Mouse (Mus musculus): ENCODE data around the gene Rdh5. TPM values are rescaled to one million over a fixed set of nuclear protein-coding genes. Genes with fewer than 3 reads are reported as not detected.

Rdh5 gene
- total RNA-seq, 2 experiments from 2014 or later: 11.7 to 12.1 TPM

DNA sequence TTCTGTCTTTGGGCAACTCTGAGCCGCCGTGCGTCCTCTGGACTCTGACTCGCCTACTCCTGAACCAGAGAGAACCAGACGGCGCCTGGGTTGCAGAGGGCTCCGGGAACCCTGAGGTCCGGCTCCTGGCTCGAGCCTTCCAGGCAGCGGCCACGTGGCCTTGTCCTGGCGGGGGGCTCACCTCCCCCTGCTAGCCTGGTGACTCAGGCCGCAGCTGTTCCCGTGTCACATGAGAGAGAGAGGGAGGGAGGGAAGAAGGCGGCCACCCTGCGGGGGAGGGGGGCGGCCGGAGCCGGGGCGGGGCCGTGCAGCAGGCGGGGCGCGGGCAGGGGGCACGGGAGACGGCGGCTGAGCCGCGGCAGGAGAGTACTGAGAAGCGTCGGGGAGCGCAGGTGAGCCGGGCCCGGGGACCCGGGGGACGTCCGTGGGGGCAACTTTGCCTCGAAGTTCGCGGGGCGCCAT lies 13.1 kb downstream of the Rdh5 start:
- DNase-seq (ENCODE audit: low spot score in 2 of 2): peak; percentile 89 to 91

DNA sequence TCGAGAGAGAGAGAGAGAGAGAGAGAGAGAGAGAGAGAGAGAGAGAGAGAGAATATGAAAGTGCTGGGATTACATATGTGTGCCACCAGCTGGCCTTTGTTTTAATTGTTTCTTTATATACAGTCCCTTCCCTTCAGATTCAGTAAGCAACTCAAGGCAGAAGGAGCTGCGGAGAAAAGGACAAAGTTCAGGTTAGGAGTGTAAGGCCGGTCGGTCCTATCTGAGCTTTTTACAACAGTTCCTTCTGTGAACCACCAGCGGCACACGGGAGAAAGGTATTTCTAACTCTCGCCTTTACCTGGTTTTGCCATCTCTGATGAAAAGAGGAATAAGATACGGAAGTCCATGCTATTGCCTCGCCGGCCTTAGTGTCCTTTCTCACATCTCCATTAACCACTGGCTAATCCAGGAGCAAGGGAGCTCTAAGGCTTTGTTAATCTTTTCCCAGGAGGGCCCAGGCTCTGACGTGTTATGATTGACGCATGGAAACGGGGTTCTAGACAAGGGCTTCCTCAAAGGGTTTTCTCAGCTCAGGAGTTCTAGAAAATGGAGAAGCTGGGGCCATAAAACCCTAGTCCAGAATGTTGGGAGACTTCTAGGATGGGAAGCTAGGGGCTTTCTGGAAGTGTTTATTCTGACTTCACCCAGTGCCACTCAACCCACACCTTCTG lies 13.8 kb downstream of the Rdh5 start:
- DNase-seq (ENCODE audit: low spot score in 2 of 2): no peak

DNA sequence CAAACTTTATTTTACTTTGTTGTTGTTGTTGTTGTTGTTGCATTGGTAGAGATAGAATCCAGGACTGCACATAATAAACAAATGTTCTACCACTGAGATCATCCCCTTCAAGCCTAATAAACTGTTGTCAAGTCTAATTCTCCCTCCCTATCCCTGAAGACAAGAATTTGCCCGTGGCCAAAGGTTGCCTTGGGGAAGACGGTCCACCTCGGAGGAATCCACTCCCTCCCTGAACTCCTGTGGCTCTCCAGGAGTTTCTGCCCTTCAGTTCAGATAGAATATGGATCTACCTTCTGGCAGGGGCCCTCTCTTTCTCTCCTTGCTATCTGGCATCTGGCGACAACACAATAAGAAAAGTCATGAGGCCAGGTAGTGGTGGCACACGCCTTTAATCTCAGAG lies 17.9 kb downstream of the Rdh5 start:
- no peak for DNase-seq (ENCODE audit: low spot score in 2 of 2)

DNA sequence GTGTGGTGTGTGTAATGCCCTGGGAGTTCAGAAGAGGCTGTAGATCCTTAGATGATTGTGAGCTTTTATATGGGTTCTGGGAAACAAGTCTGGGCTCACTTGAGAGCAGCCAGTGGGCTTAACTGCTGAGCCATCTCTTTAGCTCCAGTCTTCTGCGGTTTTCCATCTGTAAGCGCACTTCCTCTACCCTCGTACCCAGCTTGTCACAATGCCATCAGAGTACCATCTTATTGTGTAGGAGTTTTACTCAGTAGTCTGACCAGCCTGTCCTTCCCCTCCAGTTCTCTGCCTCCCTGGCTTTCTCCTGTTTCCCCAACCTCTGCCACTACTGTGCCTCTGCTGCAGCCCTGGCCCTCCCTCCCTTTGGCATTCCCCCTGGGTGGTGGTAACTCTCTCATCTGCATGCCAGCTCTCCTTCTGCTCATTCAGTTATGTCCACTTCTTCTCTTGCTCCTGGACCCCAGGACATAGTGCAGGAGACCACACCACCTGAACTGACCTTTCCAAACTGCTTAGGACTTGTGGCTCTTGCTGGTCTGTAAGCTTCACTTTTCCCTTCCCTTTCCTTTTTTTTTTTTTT lies 20.2 kb downstream of the Rdh5 start:
- DNase-seq (ENCODE audit: low spot score in 2 of 2): no peak

DNA sequence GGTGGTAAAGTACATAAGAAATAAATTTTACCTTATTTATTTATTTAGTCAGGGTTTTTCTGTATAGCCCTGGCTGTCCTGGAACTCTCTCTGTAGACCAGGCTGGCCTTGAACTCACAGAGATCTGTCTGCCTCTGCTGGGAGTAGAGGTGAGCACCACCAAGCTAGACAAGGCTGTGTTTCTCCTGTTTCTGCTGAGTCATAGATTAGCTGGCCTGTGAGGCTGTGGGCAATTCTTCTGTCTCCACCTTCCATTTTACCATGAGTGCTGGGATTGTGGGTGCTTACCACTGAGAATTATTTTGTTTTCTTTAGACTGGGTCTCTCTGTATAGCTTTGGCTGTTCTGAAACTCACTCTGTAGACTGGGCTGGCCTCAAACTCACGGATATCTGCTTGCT lies 21.3 kb downstream of the Rdh5 start:
- no peak for DNase-seq (ENCODE audit: low spot score in 2 of 2)

DNA sequence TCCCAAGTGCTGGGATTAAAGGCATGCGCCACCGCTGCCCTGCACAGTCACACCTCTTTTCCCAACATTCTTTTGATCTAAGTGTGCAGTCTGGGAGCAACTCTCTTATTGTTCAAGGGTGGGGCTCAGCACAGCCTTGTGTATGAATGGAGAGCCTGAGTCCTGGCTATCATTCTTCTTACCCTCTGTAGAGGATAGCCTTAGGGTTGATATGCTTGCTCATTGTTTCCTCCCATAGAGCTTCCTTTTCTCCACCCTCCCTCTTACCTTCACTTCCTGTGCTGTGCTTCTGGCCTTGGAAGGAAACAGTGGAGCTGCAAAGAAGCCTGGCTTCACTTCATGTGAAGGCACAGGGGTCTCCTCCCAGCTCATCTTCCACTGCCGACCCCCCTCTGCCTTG lies 22.0 kb downstream of the Rdh5 start, which contains the start of gene Cd63:
Gene Cd63 (plus strand): TSS at position 292 of the 400 bp plus-strand sequence.
- no peak for DNase-seq (ENCODE audit: low spot score in 2 of 2)

DNA sequence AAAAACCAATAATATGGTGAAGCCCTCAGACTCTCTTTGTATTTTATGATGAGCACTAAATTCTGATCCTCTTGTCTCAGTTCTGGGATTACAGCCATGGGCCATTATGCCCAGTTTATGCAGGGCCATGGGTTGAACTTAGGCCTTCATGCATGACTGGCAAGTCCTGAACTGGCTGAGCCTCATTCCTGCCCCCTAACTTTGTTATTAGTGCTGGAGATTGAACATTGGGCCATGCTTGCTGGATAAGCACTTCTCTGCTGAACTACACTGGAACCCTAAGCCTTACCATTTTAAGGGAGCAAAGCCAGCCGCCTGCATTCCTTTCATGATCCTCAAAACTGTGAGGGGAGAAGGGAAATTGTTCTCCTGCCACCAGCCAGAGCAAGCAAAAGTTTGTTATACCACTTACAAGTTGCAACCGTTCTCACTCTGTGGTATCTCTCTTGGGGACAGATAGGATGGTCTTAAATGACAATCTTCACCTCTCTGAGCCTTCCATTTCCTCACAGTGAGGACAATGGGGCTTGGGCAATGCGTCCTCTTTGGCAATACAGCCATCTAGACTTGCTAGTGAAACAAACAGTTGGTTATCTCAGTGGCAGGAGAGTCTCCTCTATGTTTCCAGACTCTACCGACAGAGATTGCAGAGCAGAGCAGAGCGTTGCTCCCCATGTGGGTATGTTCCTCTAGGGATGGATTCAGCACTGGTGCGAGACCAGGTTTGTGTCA lies 22.8 kb downstream of the Rdh5 start:
- DNase-seq (ENCODE audit: low spot score in 2 of 2): no peak

DNA sequence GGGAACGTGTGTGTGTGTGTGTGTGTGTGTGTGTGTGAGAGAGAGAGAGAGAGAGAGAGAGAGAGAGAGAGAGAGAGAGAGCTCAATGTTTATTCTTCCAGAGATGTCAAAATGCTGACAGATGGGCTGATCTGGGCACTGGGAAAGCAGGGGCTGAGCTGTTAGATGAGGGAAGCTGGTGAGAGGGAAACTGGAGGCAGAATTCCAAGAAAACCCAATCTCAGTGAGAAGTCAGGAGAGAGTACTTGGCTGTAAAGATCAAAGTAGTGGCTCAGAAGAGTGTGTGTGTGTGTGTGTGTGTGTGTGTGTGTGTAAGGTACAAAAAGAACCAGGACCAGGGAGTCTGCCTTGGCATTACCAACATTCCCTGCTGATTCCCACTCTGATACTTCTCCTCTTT lies 25.2 kb downstream of the Rdh5 start:
- DNase-seq (ENCODE audit: low spot score in 2 of 2): no peak

DNA sequence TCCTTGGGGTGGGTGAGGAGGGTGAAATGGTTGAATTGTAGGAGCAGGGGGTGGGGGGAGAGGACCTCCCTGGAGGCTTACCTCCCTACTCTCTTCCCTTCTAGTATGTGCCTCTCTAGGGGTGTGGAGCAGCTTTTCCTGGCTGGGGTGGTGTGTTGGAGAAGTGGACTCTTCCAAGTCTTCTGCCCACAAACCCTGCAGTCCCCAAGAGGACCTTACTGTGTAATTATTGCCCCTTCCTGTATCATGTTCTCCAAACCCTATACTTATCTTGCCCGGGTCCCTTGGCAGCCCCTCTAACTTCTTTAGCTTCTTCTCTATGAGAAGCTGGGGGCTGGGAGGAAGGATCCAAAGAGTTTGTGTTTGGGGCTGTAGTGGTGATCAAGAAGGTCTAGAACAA lies 25.9 kb downstream of the Rdh5 start:
- no peak for DNase-seq (ENCODE audit: low spot score in 2 of 2)

DNA sequence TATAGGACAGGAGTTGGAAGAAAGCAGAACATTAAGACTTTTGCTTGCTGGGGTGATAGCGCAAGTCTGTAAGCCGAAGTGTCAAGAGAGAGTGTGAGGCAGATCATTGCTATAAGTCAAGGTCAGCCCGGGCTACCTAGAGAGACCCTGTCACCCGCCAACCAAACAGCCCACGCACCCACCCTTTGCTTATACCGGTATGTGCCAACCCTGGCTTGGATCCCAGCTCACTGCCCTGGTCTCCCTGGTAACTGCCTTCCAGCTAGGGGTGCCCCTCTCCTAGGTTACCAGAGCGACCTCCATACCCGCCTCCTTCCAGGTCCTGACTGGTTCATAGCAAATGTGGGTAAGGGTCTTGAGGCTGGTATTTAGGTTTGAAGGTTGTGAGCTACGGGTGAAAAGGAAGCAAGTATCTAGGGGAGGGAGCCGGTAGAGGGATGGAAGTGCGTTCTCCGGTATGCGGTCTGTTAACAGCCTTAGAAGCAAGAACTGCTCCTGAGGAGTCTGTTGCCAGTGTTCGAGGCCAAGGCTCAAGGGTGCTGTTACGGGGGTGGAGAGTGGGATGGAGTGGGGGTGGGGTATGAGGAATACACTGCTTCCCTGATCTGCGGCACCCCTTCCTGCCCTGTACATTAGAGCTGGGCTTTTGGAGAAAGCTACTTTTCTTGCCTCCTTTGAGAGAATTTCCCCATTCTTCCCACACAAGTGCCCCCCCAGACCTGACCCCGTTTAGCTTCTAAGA lies 26.6 kb downstream of the Rdh5 start:
- DNase-seq (ENCODE audit: low spot score in 2 of 2): peak in 1 of 2 experiments; percentile 22

DNA sequence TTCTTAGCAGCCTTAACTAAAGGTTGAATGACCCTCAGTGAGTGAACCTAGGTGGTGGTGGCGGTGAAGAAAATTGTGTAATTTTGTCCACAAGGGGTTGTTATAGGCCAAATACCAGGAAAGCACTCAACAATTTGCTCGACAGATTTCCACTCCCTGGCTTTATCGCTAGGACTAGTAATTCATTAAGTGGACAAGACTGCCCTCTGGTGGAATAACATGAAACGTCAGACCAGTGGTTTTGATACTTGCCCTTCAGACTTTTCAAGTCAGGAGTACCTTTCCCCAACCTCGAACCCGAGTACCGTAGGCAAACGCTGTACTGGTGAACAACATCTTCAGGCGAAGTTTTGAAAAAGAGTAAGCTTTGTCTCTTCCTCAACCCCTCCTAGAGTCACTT lies 27.3 kb downstream of the Rdh5 start:
- DNase-seq (ENCODE audit: low spot score in 2 of 2): peak in 1 of 2 experiments; percentile 69

DNA sequence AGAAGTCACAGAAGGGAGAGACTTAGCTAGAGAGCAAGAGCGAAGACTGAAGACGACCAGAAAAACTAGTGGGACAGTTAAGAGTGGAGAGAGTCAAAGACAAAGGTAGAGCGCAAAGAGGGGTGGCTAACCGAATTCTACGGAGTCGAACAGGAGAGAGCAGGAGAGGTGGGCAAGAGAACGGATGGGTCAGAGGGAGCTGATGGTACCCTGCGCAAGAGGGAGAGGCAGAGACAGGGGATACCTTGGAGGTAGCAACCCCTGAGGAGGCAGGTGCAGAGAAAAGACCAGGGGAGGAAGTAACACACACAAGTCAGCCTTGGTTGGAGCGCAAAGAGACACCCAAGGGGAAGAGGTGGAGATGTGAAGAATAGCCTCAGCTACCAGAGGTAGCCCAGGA lies 30.4 kb downstream of the Rdh5 start:
- DNase-seq (ENCODE audit: low spot score in 2 of 2): no peak

DNA sequence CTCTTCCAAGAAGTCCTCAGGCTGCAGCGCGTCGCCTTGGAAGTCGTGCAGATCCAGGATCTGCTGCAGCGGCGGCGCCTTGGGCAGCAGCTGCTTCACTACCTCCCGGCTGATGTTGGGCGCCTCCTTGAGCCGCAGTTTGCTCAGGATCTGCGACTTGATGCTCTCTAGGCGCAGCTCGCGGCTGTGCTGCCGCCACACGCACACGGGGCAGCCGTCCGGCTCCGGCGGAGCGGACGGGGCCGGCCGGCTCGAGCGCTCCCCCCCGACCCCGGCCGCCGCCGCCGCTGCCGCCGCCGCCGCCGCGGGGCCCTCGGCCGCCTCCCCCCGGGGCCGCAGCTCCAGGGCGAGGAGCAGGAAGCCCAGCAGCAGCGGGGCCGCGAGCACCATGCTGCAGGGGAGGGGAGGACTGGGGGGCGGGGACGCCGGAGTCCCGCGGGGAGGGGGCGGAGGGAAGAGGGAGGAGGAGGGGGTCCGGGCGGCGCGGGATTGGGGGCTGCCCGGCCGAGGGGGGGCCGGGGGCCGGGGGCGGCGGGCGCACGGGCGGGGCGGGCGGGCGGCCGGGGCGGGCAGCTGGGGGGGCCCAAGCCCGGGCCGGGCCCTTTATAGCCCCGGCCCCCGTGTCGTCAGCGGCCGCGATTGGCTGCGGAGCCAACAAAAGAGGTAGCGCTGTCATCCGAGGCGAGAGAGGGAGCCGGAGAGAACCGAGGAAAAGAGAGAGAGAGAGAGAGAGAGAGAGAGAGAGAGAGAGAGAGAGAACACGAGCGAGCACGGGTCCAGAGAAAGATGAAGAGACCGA lies 31.2 kb downstream of the Rdh5 start, which contains the start of gene Gdf11:
Gene Gdf11 (minus strand): TSS at position 423 of the 799 bp plus-strand sequence.
- peak in 1 of 2 experiments; percentile 67 for DNase-seq (ENCODE audit: low spot score in 2 of 2)

DNA sequence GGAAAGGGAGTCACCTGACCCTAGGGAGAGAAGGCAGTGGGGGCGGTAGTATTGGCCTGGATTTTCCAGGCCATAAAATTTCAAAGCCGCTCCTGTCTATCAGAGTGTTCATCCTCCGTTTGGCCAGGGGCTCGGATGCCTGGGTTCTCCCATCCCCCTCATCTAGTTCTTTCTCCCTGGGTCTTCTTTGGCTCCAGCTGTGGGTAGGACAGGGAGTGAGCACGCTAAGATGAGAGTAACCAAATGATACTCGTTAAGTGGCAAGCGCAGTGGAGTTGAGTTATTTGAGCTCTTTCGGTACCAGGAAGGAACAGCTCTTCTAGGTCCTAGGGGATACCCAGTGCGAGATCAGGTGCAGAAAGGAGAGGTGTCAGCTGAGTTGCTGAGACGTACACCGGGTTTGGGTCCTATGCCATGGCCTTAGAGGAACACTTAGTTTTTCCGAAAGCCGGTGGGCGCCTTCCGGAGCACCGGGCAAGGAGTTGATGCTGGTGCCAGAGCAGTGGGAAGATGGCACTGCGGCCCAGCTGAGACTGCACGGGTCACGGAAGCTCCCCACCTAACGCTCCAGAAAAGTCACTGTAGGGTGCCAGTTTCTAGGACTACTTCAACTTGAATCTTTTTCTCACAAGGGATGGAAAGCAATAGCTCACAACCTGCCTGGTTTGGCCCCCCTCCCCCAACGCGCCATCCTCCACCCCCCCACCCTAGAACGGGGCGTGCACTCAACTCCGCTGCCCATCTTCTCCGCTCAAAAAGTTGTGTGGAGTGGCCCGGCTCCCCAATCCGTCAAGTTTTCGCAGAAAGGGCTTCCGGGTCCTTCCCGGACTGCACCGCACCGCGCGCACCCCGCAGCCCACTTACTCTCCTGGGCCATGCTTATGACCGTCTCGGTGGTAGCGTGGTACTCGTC lies 32.0 kb downstream of the Rdh5 start:
- DNase-seq (ENCODE audit: low spot score in 2 of 2): no peak

DNA sequence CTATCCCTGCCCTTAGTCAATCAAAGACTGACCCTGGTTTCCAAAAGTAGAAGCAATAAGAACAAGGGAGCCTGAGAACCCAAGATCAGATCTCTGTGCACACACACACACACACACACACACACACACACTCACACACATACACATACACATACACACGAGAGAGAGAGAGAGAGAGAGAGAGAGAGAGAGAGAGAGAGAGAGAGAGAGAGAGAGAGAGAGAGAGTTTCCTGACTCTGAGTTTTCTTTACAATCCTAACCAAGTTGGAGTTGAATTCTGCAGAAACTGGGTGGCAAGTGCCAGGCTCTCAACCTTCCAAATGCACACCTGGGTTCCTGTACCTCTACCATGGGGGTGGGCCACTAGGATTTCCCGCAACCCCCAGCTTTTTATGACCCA lies 32.8 kb downstream of the Rdh5 start:
- DNase-seq (ENCODE audit: low spot score in 2 of 2): no peak

DNA sequence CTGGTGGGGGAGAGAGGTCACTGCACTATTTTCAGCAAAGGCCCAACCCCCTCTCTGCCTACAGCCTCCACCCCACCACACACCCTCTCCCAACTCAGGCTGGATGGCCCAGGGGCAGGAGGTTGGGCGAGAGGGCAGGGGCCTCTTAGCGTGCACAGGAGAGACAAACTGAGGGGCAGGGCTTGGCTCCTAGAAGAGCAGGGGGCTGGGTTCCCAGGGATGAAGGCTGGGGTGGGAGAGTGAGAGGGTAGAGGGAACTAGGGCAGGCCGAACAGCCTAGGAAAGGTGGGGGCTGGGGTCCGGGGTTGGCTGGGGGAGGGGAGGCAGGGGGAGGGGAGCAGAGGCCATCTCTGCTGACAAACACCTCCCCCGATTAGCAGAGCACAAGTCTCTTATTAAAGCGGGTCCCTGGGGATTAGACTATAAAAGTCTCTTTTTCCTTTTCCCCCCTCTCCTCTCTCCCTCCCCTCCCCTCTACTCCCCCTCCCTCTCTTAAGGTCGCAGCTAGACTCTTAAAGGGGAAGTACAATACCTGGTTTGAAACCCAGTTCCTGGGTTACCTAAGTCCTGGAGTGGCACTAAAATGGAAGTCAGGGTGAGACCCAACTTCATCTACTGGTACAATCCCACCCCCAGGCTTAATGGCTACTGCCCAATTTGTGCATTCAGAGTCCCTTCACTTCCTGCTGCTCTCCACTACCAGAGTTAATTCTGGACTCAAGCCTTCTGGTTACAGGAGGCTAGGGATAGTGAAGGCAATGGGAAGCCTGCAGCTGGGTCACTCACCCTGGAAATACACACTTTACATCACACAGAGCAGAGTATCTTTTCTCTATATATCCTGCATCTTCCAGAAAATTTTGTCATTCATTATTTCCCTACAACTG lies 33.5 kb downstream of the Rdh5 start:
- no peak for DNase-seq (ENCODE audit: low spot score in 2 of 2)

DNA sequence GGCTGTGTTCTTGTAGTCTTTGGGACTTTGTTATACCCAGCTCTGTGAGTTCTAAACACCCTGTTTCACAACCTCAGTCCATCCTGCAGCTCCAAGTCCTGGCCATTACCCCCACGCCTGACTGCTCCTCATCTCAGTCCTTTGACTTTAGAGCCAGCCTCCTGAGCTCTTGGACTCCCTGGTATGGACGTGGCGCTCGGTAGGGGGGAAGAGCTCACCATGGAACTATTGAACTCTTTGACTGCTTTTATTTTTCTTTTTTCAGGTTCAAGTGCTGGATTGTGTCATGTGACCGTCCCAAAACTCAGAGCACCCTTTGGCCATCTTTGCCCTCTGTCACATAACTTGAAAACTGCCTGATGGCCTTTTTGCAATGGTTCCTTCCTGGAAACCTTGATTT lies 40.6 kb downstream of the Rdh5 start:
- DNase-seq (ENCODE audit: low spot score in 2 of 2): no peak

DNA sequence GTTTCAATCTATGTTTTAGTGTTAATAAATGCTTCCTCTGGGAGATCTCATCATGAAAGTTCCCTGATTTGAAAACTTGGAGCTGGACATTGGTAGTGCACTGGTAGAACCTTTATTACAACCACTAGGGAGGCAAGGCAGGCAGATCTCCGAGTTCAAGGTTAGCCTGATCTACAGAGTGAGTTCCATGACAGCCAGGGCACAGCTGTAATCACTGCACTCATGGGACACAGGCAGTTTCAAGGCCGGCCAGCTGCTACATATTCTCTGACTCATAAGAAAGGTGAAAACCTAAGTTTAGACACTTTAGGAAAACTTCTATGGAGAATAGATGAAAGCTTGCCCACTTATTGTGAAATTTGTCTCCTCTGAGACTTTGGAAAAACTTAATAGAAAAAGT lies 43.9 kb downstream of the Rdh5 start:
- DNase-seq (ENCODE audit: low spot score in 2 of 2): no peak

DNA sequence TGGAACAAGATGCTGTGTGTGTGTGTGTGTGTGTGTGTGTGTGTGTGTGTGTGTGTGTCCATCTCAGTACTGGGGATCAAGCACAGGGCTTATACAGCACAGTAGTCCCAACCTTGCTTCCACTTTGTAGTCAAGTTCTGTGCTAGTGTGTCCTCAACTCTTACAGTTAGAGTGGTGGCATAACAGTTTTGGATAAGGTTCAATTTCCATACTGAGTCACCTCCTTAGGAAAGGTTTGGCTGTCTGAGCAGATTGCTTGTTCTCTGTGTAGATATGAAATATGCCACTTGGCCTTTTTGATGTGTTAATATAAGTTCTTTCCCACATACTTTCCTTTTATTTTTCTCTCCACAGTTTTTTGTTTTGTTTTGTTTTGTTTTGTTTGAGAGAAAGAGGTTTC lies 44.4 kb downstream of the Rdh5 start:
- no peak for DNase-seq (ENCODE audit: low spot score in 2 of 2)
